ENCODE assay signal across 20 mouse cellular contexts in genomic region chr10:128731992-128732391, GRCm38 (mm10). TPM values are rescaled to one million over a fixed set of nuclear protein-coding genes. Genes with fewer than 3 reads are reported as not detected.
"Had no signal": no experiment of that assay in that cellular context is flagged by ENCODE, and none has a peak within 500 bp of the region (broad histone marks: within the 10 kb centered on the region; RNA-seq: fewer than 3 reads in every experiment).

No protein-coding gene starts in this region.

- DNase-seq: lung, adult 18-20 months; lung, embryonic 14.5 days; lung, postnatal 14 days; lung, postnatal 36 days; midbrain, embryonic 14.5 days; retina, postnatal 1 day; right cerebral cortex, adult 18-20 months; right cerebral cortex, postnatal 25 days; right cerebral cortex, postnatal 4 days; spleen, adult 18-20 months; thymus, adult 2 months; thymus, postnatal 25 days; thymus, postnatal 4 days had no signal

- ATAC-seq: midbrain, embryonic 16.5 days had no signal

- H3K4me2 ChIP-seq: lung, embryonic 14.5 days; midbrain, embryonic 12.5 days; neural tube, embryonic 13.5 days; neural tube, embryonic 15.5 days had no signal

- H3K27ac ChIP-seq: midbrain, embryonic 10.5 days; midbrain, embryonic 12.5 days; neural tube, embryonic 13.5 days; neural tube, embryonic 15.5 days had no signal

- H3K4me3 ChIP-seq: midbrain, embryonic 10.5 days; midbrain, embryonic 12.5 days; myocyte; neural tube, embryonic 13.5 days; neural tube, embryonic 15.5 days had no signal

- H3K9me3 ChIP-seq: midbrain, embryonic 10.5 days; midbrain, embryonic 12.5 days; neural tube, embryonic 13.5 days; neural tube, embryonic 15.5 days had no signal

- H3K36me3 ChIP-seq: midbrain, embryonic 10.5 days; midbrain, embryonic 12.5 days; neural tube, embryonic 15.5 days had no signal

- H3K27me3 ChIP-seq: neural tube, embryonic 13.5 days; neural tube, embryonic 15.5 days had no signal

- H3K9ac ChIP-seq: lung, embryonic 14.5 days; midbrain, embryonic 12.5 days; neural tube, embryonic 13.5 days; neural tube, embryonic 15.5 days had no signal

- H3K4me1 ChIP-seq: midbrain, embryonic 12.5 days; neural tube, embryonic 13.5 days; neural tube, embryonic 15.5 days had no signal

RNA-seq across cellular contexts. Expression of gene Pmel, which starts 28.0 kb away (rescaled TPM):
- total RNA-seq: megakaryocyte-erythroid progenitor cell, adult 5-6 weeks had no signal
